15 mouse cellular contexts compared by ENCODE assay signal in genomic region chr11:101470206-101470605, GRCm38 (mm10). TPM values are rescaled to one million over a fixed set of nuclear protein-coding genes. Genes with fewer than 3 reads are reported as not detected.
A peak's percentile ranks its signal among the peaks of the same experiment; 100 is the strongest.
DNase-seq lines count a peak whose midpoint lies in the region; ATAC-seq and TF ChIP-seq lines count a peak whose summit lies in the region.
"Had no signal": no experiment of that assay in that cellular context is flagged by ENCODE, and none has a peak within 500 bp of the region (broad histone marks: within the 10 kb centered on the region; RNA-seq: fewer than 3 reads in every experiment).

No protein-coding gene starts in this region.

- H3K27me3 ChIP-seq in midbrain, embryonic 11.5 days (ENCODE audit: control insufficient read depth, insufficient read depth, low read length) = peaks cover 2% of the 10 kb centered on the region; the same call in 1 of the 2 replicates
- H3K27me3 ChIP-seq in midbrain, embryonic 16.5 days (ENCODE audit: control insufficient read depth, insufficient read depth, low read depth, low read length) = no peaks in the 10 kb centered on the region
- H3K27me3 ChIP-seq in forebrain, embryonic 14.5 days (replicated peaks; ENCODE audit: control insufficient read depth, insufficient read depth, low read length) = no peaks in the 10 kb centered on the region
- no peaks in the 10 kb centered on the region for H3K27me3 ChIP-seq in hindbrain, postnatal 0 days (ENCODE audit: insufficient read depth, low read length)
- H3K27me3 ChIP-seq: embryonic facial prominence, embryonic 15.5 days had no signal

- H3K27ac ChIP-seq in midbrain, embryonic 11.5 days (ENCODE audit: low read depth, low read length) = peak overlapping the region; percentile 54; the same call in 1 of the 2 replicates
- H3K27ac ChIP-seq in midbrain, embryonic 16.5 days (ENCODE audit: low read length) = no peak overlapping the region
- no peak overlapping the region for H3K27ac ChIP-seq in forebrain, embryonic 14.5 days (ENCODE audit: low read depth, low read length)
- no peak overlapping the region for H3K27ac ChIP-seq in hindbrain, postnatal 0 days
- H3K27ac ChIP-seq: embryonic facial prominence, embryonic 15.5 days; layer of hippocampus, adult 2 months had no signal

- peaks cover 27% of the 10 kb centered on the region for H3K4me1 ChIP-seq in midbrain, embryonic 11.5 days (ENCODE audit: control insufficient read depth, insufficient read depth, low read length)
- peaks cover 21% of the 10 kb centered on the region for H3K4me1 ChIP-seq in midbrain, embryonic 16.5 days (ENCODE audit: control insufficient read depth, insufficient read depth, low read length)
- peaks cover 16% of the 10 kb centered on the region for H3K4me1 ChIP-seq in forebrain, embryonic 14.5 days (ENCODE audit: control insufficient read depth, insufficient read depth, low read length)
- H3K4me1 ChIP-seq in hindbrain, postnatal 0 days (ENCODE audit: insufficient read depth, low read length) = peaks cover 5% of the 10 kb centered on the region; the same call in 1 of the 2 replicates

- peak overlapping the region; percentile 41 for H3K4me2 ChIP-seq in midbrain, embryonic 11.5 days
- H3K4me2 ChIP-seq in midbrain, embryonic 16.5 days (ENCODE audit: low read length) = no peak overlapping the region
- peak overlapping the region; percentile 50 for H3K4me2 ChIP-seq in forebrain, embryonic 14.5 days (ENCODE audit: low read length)
- H3K4me2 ChIP-seq in hindbrain, postnatal 0 days (ENCODE audit: low read depth, low read length) = peak overlapping the region; percentile 24; the same call in 1 of the 2 replicates
- H3K4me2 ChIP-seq: embryonic facial prominence, embryonic 15.5 days; lung, embryonic 14.5 days had no signal

- peak overlapping the region; percentile 17; the same call in 1 of the 2 replicates for H3K4me3 ChIP-seq in midbrain, embryonic 11.5 days (ENCODE audit: low read depth, low read length)
- H3K4me3 ChIP-seq in midbrain, embryonic 16.5 days (ENCODE audit: low read depth, low read length) = no peak overlapping the region
- peak overlapping the region; percentile 22 for H3K4me3 ChIP-seq in forebrain, embryonic 14.5 days (ENCODE audit: low read depth, low read length)
- no peak overlapping the region for H3K4me3 ChIP-seq in hindbrain, postnatal 0 days (ENCODE audit: low read length)
- H3K4me3 ChIP-seq: embryonic facial prominence, embryonic 15.5 days; layer of hippocampus, adult 2 months had no signal

- H3K36me3 ChIP-seq in midbrain, embryonic 11.5 days (ENCODE audit: control insufficient read depth, insufficient read depth, low read length) = no peaks in the 10 kb centered on the region
- no peaks in the 10 kb centered on the region for H3K36me3 ChIP-seq in midbrain, embryonic 16.5 days (ENCODE audit: control insufficient read depth, insufficient read depth, low read length)
- H3K36me3 ChIP-seq in forebrain, embryonic 14.5 days (ENCODE audit: control insufficient read depth, insufficient read depth, low read length) = peaks cover 15% of the 10 kb centered on the region; the same call in 1 of the 2 replicates
- no peaks in the 10 kb centered on the region for H3K36me3 ChIP-seq in hindbrain, postnatal 0 days (ENCODE audit: insufficient read depth, low read length)
- H3K36me3 ChIP-seq: embryonic facial prominence, embryonic 15.5 days had no signal

- 19% methylated on average over 7 of the region's 7 CpGs for WGBS in midbrain, embryonic 11.5 days
- WGBS in midbrain, embryonic 16.5 days = 11% methylated on average over 7 of the region's 7 CpGs
- 15% methylated on average over 7 of the region's 7 CpGs for WGBS in forebrain, embryonic 14.5 days
- 21% methylated on average over 7 of the region's 7 CpGs for WGBS in hindbrain, postnatal 0 days

- no peak for ATAC-seq in midbrain, embryonic 11.5 days (ENCODE audit: low FRiP score)
- no peak for ATAC-seq in midbrain, embryonic 16.5 days
- no peak for ATAC-seq in forebrain, embryonic 14.5 days
- no peak for ATAC-seq in hindbrain, postnatal 0 days

- no peak for TF ChIP-seq CTCF in hindbrain, postnatal 0 days (IDR thresholded peaks at IDR 0.05; ENCODE audit: low read depth)

- peak overlapping the region; percentile 38; the same call in 1 of the 2 replicates for H3K9ac ChIP-seq in midbrain, embryonic 11.5 days (ENCODE audit: low read length)
- no peak overlapping the region for H3K9ac ChIP-seq in midbrain, embryonic 16.5 days (ENCODE audit: low read depth, low read length)
- peak overlapping the region; percentile 47 for H3K9ac ChIP-seq in forebrain, embryonic 14.5 days (ENCODE audit: low read length)
- H3K9ac ChIP-seq in hindbrain, postnatal 0 days (replicated peaks; ENCODE audit: low read length) = 0 out of 2 replicates have a peak overlapping the region, but pooled peaks have one; percentile 15
- H3K9ac ChIP-seq: embryonic facial prominence, embryonic 15.5 days; lung, embryonic 14.5 days had no signal

- no peak for DNase-seq in midbrain, embryonic 11.5 days (ENCODE audit: low spot score, missing footprints)
- DNase-seq in forebrain, embryonic 14.5 days (ENCODE audit: low spot score) = no peak
- DNase-seq in hindbrain, postnatal 0 days (ENCODE audit: low spot score) = no peak
- no peak for DNase-seq in ovary, postnatal 10 days (ENCODE audit: low spot score)
- DNase-seq in cerebellum, adult 8-10 months = no peak
- no peak for DNase-seq in kidney, adult 11 months
- DNase-seq: cerebellum, adult 11 months; heart, adult 18-20 months; kidney, adult 9 months; liver; lung, embryonic 14.5 days; thymus, adult 18-20 months had no signal

- no peaks in the 10 kb centered on the region for H3K9me3 ChIP-seq in midbrain, embryonic 11.5 days (ENCODE audit: control insufficient read depth, low read length)
- H3K9me3 ChIP-seq in midbrain, embryonic 16.5 days (replicated peaks; ENCODE audit: control insufficient read depth, low read length, poor library complexity, severe bottlenecking) = no peaks in the 10 kb centered on the region
- H3K9me3 ChIP-seq in forebrain, embryonic 14.5 days (replicated peaks; ENCODE audit: control insufficient read depth, low read length) = no peaks in the 10 kb centered on the region
- H3K9me3 ChIP-seq in hindbrain, postnatal 0 days (ENCODE audit: low read length) = no peaks in the 10 kb centered on the region
- H3K9me3 ChIP-seq: embryonic facial prominence, embryonic 15.5 days had no signal

RNA-seq across cellular contexts. Expression of gene Vat1, which starts 4.2 kb away (rescaled TPM):
- 43.5 and 47.6 TPM in 2 replicates for polyA plus RNA-seq in midbrain, embryonic 11.5 days (2014; fragmentation: Nextera tagmentation; extraction: Ambion mirVana)
- polyA plus RNA-seq in midbrain, embryonic 16.5 days (2015; fragmentation: Nextera tagmentation; extraction: Ambion mirVana) = 134 and 145 TPM in 2 replicates
- polyA plus RNA-seq in forebrain, embryonic 14.5 days (2014; fragmentation: Nextera tagmentation; extraction: Ambion mirVana) = 77.5 and 85.7 TPM in 2 replicates
- 290 and 295 TPM in 2 replicates for total RNA-seq in hindbrain, postnatal 0 days (2014; rRNA removed)
- polyA plus RNA-seq in hindbrain, postnatal 0 days (2015; fragmentation: Nextera tagmentation; extraction: Ambion mirVana) = 106 and 114 TPM in 2 replicates

RNA-seq across cellular contexts. Expression of gene Rnd2, which starts 5.4 kb away (rescaled TPM):
- 35.5 and 37.5 TPM in 2 replicates for polyA plus RNA-seq in midbrain, embryonic 11.5 days (2014; fragmentation: Nextera tagmentation; extraction: Ambion mirVana)
- polyA plus RNA-seq in midbrain, embryonic 16.5 days (2015; fragmentation: Nextera tagmentation; extraction: Ambion mirVana) = 67.7 and 76.5 TPM in 2 replicates
- 98.7 and 131 TPM in 2 replicates for polyA plus RNA-seq in forebrain, embryonic 14.5 days (2014; fragmentation: Nextera tagmentation; extraction: Ambion mirVana)
- 103 and 140 TPM in 2 replicates for total RNA-seq in hindbrain, postnatal 0 days (2014; rRNA removed)
- polyA plus RNA-seq in hindbrain, postnatal 0 days (2015; fragmentation: Nextera tagmentation; extraction: Ambion mirVana) = 143 and 154 TPM in 2 replicates

RNA-seq across cellular contexts. Expression of gene Ifi35, which starts 22.0 kb away (rescaled TPM):
- polyA plus RNA-seq in midbrain, embryonic 11.5 days (2014; fragmentation: Nextera tagmentation; extraction: Ambion mirVana) = 2.7 and 4.1 TPM in 2 replicates
- 2.5 and 3.1 TPM in 2 replicates for polyA plus RNA-seq in midbrain, embryonic 16.5 days (2015; fragmentation: Nextera tagmentation; extraction: Ambion mirVana)
- polyA plus RNA-seq in forebrain, embryonic 14.5 days (2014; fragmentation: Nextera tagmentation; extraction: Ambion mirVana) = 2.7 and 3.4 TPM in 2 replicates
- total RNA-seq in hindbrain, postnatal 0 days (2014; rRNA removed) = 3.9 and 4.2 TPM in 2 replicates
- 5.3 and 5.8 TPM in 2 replicates for polyA plus RNA-seq in hindbrain, postnatal 0 days (2015; fragmentation: Nextera tagmentation; extraction: Ambion mirVana)

RNA-seq across cellular contexts. Expression of gene Rpl27, which starts 28.1 kb away (rescaled TPM):
- polyA plus RNA-seq in midbrain, embryonic 11.5 days (2014; fragmentation: Nextera tagmentation; extraction: Ambion mirVana) = 385 and 399 TPM in 2 replicates
- polyA plus RNA-seq in midbrain, embryonic 16.5 days (2015; fragmentation: Nextera tagmentation; extraction: Ambion mirVana) = 185 and 220 TPM in 2 replicates
- polyA plus RNA-seq in forebrain, embryonic 14.5 days (2014; fragmentation: Nextera tagmentation; extraction: Ambion mirVana) = 281 and 371 TPM in 2 replicates
- total RNA-seq in hindbrain, postnatal 0 days (2014; rRNA removed) = 535 and 538 TPM in 2 replicates
- polyA plus RNA-seq in hindbrain, postnatal 0 days (2015; fragmentation: Nextera tagmentation; extraction: Ambion mirVana) = 276 and 282 TPM in 2 replicates

RNA-seq across cellular contexts. Expression of gene Ptges3l, which starts 45.1 kb away (rescaled TPM):
- 1.7 and 2.4 TPM in 2 replicates for polyA plus RNA-seq in midbrain, embryonic 11.5 days (2014; fragmentation: Nextera tagmentation; extraction: Ambion mirVana)
- 3.0 and 3.1 TPM in 2 replicates for polyA plus RNA-seq in midbrain, embryonic 16.5 days (2015; fragmentation: Nextera tagmentation; extraction: Ambion mirVana)
- polyA plus RNA-seq in forebrain, embryonic 14.5 days (2014; fragmentation: Nextera tagmentation; extraction: Ambion mirVana) = 1.2 TPM in 2 replicates
- 0.31 and 0.58 TPM in 2 replicates for total RNA-seq in hindbrain, postnatal 0 days (2014; rRNA removed)
- polyA plus RNA-seq in hindbrain, postnatal 0 days (2015; fragmentation: Nextera tagmentation; extraction: Ambion mirVana) = 3.8 and 4.6 TPM in 2 replicates

Comparison
In these comparisons a context has a peak if more than half of its experiments do, and no peak if none do; other contexts are left out.
1. H3K4me3 ChIP-seq: peak in midbrain, embryonic 11.5 days (single experiment) and forebrain, embryonic 14.5 days (single experiment); none in midbrain, embryonic 16.5 days (single experiment) and hindbrain, postnatal 0 days (single experiment).